Mouse (Mus musculus): ENCODE results near the gene Pnpt1. TPM values are rescaled to one million over a fixed set of nuclear protein-coding genes. Genes with fewer than 3 reads are reported as not detected.

The Pnpt1 gene
- total and polyA plus RNA-seq, 2 experiments, result 12.6 to 32.0 TPM

- no peak for TF ChIP-seq POLR2A (IDR thresholded peaks at IDR 0.05; ENCODE audit: extremely low read depth, insufficient read depth, low read length)
- no peak for TF ChIP-seq CTCF (IDR thresholded peaks at IDR 0.05; ENCODE audit: low read depth, low read length)
- Histone ChIP-seq H3K27me3 (ENCODE audit: control insufficient read depth, insufficient read depth, low read length) (no peaks in the 10 kb centered on the region), H3K27ac (replicated peaks; ENCODE audit: insufficient read depth, low read depth, low read length) (no peak overlapping the region), H3K79me2 (ENCODE audit: control insufficient read depth, insufficient read depth, low read length) (peaks cover 3% of the 10 kb centered on the region; the same call in 1 of the 2 replicates), H3K9ac (ENCODE audit: low read depth, low read length) (peak overlapping the region; percentile 53), H3K36me3 (ENCODE audit: control insufficient read depth, insufficient read depth, low read length) (peaks cover 2% of the 10 kb centered on the region; the same call in 1 of the 2 replicates), H3K4me1 (ENCODE audit: control insufficient read depth, insufficient read depth, low read length) (peaks cover 1% of the 10 kb centered on the region; the same call in 1 of the 2 replicates), H3K4me3 (ENCODE audit: insufficient read depth, low read depth, low read length) (peak overlapping the region; percentile 98)
- WGBS, result 1% methylated on average over 13 of the region's 13 CpGs
- DNase-seq (ENCODE audit: extremely low read depth, low read depth, low spot score), result peak; percentile 43
Measured at GRCm38 (mm10) chr11:29173706-29174436, 43.3 kb downstream of the Pnpt1 start.

DNA sequence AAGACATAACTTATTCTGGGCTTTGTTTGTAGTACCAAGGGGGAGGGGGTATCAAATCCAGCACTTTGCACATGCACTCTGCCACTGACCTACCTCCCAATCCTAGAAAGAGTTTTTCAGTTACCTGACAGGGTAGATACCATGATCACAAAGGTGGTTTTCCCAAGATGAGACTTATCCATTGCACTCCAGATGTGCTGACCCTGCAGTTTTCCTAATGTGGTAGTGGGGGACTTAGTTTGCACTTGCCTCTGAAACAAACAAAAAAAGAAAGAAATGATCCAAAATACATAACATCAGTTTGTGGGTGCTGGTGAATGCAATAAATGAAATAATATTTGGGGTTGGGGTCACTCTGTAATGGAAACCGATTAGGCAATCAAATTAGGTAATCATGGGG lies 48.8 kb downstream of the Pnpt1 start:
- WGBS, result 98% methylated on average over 1 of the region's 1 CpGs
- no peak for DNase-seq (ENCODE audit: extremely low read depth, low read depth, low spot score)
- Histone ChIP-seq H3K9ac (ENCODE audit: low read depth, low read length) (no peak overlapping the region), H3K79me2 (ENCODE audit: control insufficient read depth, insufficient read depth, low read length) (no peaks in the 10 kb centered on the region; the same call in 1 of the 2 replicates), H3K4me1 (ENCODE audit: control insufficient read depth, insufficient read depth, low read length) (peaks cover 1% of the 10 kb centered on the region; the same call in 1 of the 2 replicates), H3K27me3 (ENCODE audit: control insufficient read depth, insufficient read depth, low read length) (no peaks in the 10 kb centered on the region), H3K36me3 (ENCODE audit: control insufficient read depth, insufficient read depth, low read length) (peaks cover 25% of the 10 kb centered on the region), H3K27ac (replicated peaks; ENCODE audit: insufficient read depth, low read depth, low read length) (no peak overlapping the region), H3K4me3 (ENCODE audit: insufficient read depth, low read depth, low read length) (no peak overlapping the region)
- TF ChIP-seq CTCF (IDR thresholded peaks at IDR 0.05; ENCODE audit: low read depth, low read length) (no peak), POLR2A (IDR thresholded peaks at IDR 0.05; ENCODE audit: extremely low read depth, insufficient read depth, low read length) (no peak)

GRCm38 (mm10) chr11:29180657-29181056 lies 50.1 kb downstream of the Pnpt1 start:
- peaks cover 33% of the 10 kb centered on the region for H3K36me3 ChIP-seq (ENCODE audit: control insufficient read depth, insufficient read depth, low read length)
- no peak overlapping the region for H3K9ac ChIP-seq (ENCODE audit: low read depth, low read length)
- no peak overlapping the region for H3K27ac ChIP-seq (replicated peaks; ENCODE audit: insufficient read depth, low read depth, low read length)
- DNase-seq (ENCODE audit: extremely low read depth, low read depth, low spot score), result peak; percentile 29
- H3K4me3 ChIP-seq (ENCODE audit: insufficient read depth, low read depth, low read length), result no peak overlapping the region
- peaks cover 1% of the 10 kb centered on the region; the same call in 1 of the 2 replicates for H3K4me1 ChIP-seq (ENCODE audit: control insufficient read depth, insufficient read depth, low read length)
- no peaks in the 10 kb centered on the region; the same call in 1 of the 2 replicates for H3K79me2 ChIP-seq (ENCODE audit: control insufficient read depth, insufficient read depth, low read length)
- no peak for TF ChIP-seq POLR2A (IDR thresholded peaks at IDR 0.05; ENCODE audit: extremely low read depth, insufficient read depth, low read length)
- TF ChIP-seq CTCF (IDR thresholded peaks at IDR 0.05; ENCODE audit: low read depth, low read length), result no peak
- H3K27me3 ChIP-seq (ENCODE audit: control insufficient read depth, insufficient read depth, low read length), result no peaks in the 10 kb centered on the region
- WGBS, result 66% methylated on average over 3 of the region's 3 CpGs

DNA sequence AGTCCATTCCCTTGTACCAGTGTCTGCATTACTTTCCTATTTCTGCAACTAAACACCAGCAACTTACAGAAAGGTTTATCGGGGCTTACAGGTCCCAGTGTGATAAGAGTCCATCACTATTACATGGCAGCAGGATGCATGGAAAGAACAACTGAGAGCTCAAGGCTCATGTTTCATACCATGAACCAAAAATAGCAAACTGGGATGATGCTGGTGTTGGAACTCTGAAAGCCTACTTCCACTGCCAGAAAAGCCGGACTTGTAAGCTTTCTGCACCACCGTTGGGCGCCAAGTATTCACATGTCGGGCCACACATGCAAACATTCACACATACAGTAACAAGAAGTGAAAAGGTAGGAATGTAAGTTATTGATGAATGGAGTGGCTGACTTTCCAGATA lies 51.2 kb downstream of the Pnpt1 start:
- Histone ChIP-seq H3K9ac (ENCODE audit: low read depth, low read length) (no peak overlapping the region), H3K4me1 (ENCODE audit: control insufficient read depth, insufficient read depth, low read length) (peaks cover 1% of the 10 kb centered on the region; the same call in 1 of the 2 replicates), H3K4me3 (ENCODE audit: insufficient read depth, low read depth, low read length) (no peak overlapping the region), H3K36me3 (ENCODE audit: control insufficient read depth, insufficient read depth, low read length) (peaks cover 44% of the 10 kb centered on the region), H3K79me2 (ENCODE audit: control insufficient read depth, insufficient read depth, low read length) (no peaks in the 10 kb centered on the region; the same call in 1 of the 2 replicates), H3K27me3 (ENCODE audit: control insufficient read depth, insufficient read depth, low read length) (no peaks in the 10 kb centered on the region), H3K27ac (replicated peaks; ENCODE audit: insufficient read depth, low read depth, low read length) (no peak overlapping the region)
- 95% methylated on average over 5 of the region's 5 CpGs for WGBS
- TF ChIP-seq POLR2A (IDR thresholded peaks at IDR 0.05; ENCODE audit: extremely low read depth, insufficient read depth, low read length), result no peak
- no peak for TF ChIP-seq CTCF (IDR thresholded peaks at IDR 0.05; ENCODE audit: low read depth, low read length)
- no peak for DNase-seq (ENCODE audit: extremely low read depth, low read depth, low spot score)

GRCm38 (mm10) chr11:29188981-29189380 lies 58.4 kb downstream of the Pnpt1 start:
- H3K9ac ChIP-seq (ENCODE audit: low read depth, low read length), result no peak overlapping the region
- no peak overlapping the region for H3K4me3 ChIP-seq (ENCODE audit: insufficient read depth, low read depth, low read length)
- H3K36me3 ChIP-seq (ENCODE audit: control insufficient read depth, insufficient read depth, low read length), result peaks cover 45% of the 10 kb centered on the region
- H3K4me1 ChIP-seq (ENCODE audit: control insufficient read depth, insufficient read depth, low read length), result peaks cover 4% of the 10 kb centered on the region; the same call in 1 of the 2 replicates
- no peaks in the 10 kb centered on the region for H3K27me3 ChIP-seq (ENCODE audit: control insufficient read depth, insufficient read depth, low read length)
- no peak for DNase-seq (ENCODE audit: extremely low read depth, low read depth, low spot score)
- WGBS, result 81% methylated on average over 2 of the region's 2 CpGs
- TF ChIP-seq CTCF (IDR thresholded peaks at IDR 0.05; ENCODE audit: low read depth, low read length), result no peak
- TF ChIP-seq POLR2A (IDR thresholded peaks at IDR 0.05; ENCODE audit: extremely low read depth, insufficient read depth, low read length), result no peak
- no peaks in the 10 kb centered on the region; the same call in 1 of the 2 replicates for H3K79me2 ChIP-seq (ENCODE audit: control insufficient read depth, insufficient read depth, low read length)
- no peak overlapping the region for H3K27ac ChIP-seq (replicated peaks; ENCODE audit: insufficient read depth, low read depth, low read length)

GRCm38 (mm10) chr11:29203653-29204052 lies 73.1 kb downstream of the Pnpt1 start:
- H3K4me1 ChIP-seq (ENCODE audit: control insufficient read depth, insufficient read depth, low read length), result no peaks in the 10 kb centered on the region
- no peak for DNase-seq (ENCODE audit: extremely low read depth, low read depth, low spot score)
- no peaks in the 10 kb centered on the region for H3K79me2 ChIP-seq (ENCODE audit: control insufficient read depth, insufficient read depth, low read length)
- no peaks in the 10 kb centered on the region for H3K27me3 ChIP-seq (ENCODE audit: control insufficient read depth, insufficient read depth, low read length)
- H3K4me3 ChIP-seq (ENCODE audit: insufficient read depth, low read depth, low read length), result no peak overlapping the region
- no peak overlapping the region for H3K9ac ChIP-seq (ENCODE audit: low read depth, low read length)
- peaks cover 38% of the 10 kb centered on the region for H3K36me3 ChIP-seq (ENCODE audit: control insufficient read depth, insufficient read depth, low read length)
- TF ChIP-seq CTCF (IDR thresholded peaks at IDR 0.05; ENCODE audit: low read depth, low read length) (no peak), POLR2A (IDR thresholded peaks at IDR 0.05; ENCODE audit: extremely low read depth, insufficient read depth, low read length) (no peak)
- no peak overlapping the region for H3K27ac ChIP-seq (replicated peaks; ENCODE audit: insufficient read depth, low read depth, low read length)
- WGBS, result 83% methylated on average over 5 of the region's 5 CpGs

Measured in liver, adult 2 months (tissue).